Mouse (Mus musculus) brain, embryonic 14.5 days (tissue): ENCODE measurements around the gene Fbxo42. TPM values are rescaled to one million over a fixed set of nuclear protein-coding genes. Genes with fewer than 3 reads are reported as not detected.

Source experiments
- DNase-seq: peaks from one replicate; pipeline ENCODE4 v3.0.0-alpha.2; 2011; ENCODE audit warnings: low read depth
- CTCF ChIP-seq: fragments of 200-500 bp; IDR thresholded peaks from 2 replicates; pipeline ENCODE4 v1.5.1; 2012; ENCODE audit warnings: inconsistent platforms, mild to moderate bottlenecking, moderate library complexity, borderline replicate concordance; ENCODE audit not compliant: insufficient read depth, insufficient read length; ENCODE audit errors: extremely low read depth
- POLR2A ChIP-seq: fragments of 200-500 bp; IDR thresholded peaks from 2 replicates; pipeline ENCODE4 v1.6.1; 2012; ENCODE audit warnings: mild to moderate bottlenecking, inconsistent platforms, borderline replicate concordance; ENCODE audit not compliant: poor library complexity, insufficient read depth, insufficient read length, severe bottlenecking; ENCODE audit errors: extremely low read depth
- polyA plus RNA-seq: library from polyadenylated mRNA; depleted of rRNA; stranded (reverse); fragments of >200 nt; gene quantifications from 2 replicates; pipeline ENCODE4 v1.2.3, GENCODE M21; 2012

Fbxo42 gene
- polyA plus RNA-seq, 1 experiment = 32.0 TPM

- TF ChIP-seq POLR2A = no peak
- no peak for TF ChIP-seq CTCF
- no peak for DNase-seq
Measured at GRCm38 (mm10) chr4:141159093-141159492, 11.4 kb downstream of the Fbxo42 start.

- no peak for DNase-seq
- TF ChIP-seq POLR2A (no peak), CTCF (no peak)
Measured at GRCm38 (mm10) chr4:141159666-141160065, 12.0 kb downstream of the Fbxo42 start.

GRCm38 (mm10) chr4:141160193-141160592 is 12.5 kb downstream of the Fbxo42 start:
- no peak for TF ChIP-seq CTCF
- no peak for TF ChIP-seq POLR2A
- no peak for DNase-seq

GRCm38 (mm10) chr4:141161699-141162208 is 14.0 kb downstream of the Fbxo42 start:
- TF ChIP-seq POLR2A (no peak), CTCF (no peak)
- no peak for DNase-seq

GRCm38 (mm10) chr4:141163729-141164128 is 16.0 kb downstream of the Fbxo42 start:
- no peak for DNase-seq
- no peak for TF ChIP-seq CTCF
- no peak for TF ChIP-seq POLR2A

- TF ChIP-seq CTCF = no peak
- no peak for TF ChIP-seq POLR2A
- DNase-seq = no peak
Measured at GRCm38 (mm10) chr4:141165744-141166292, 18.1 kb downstream of the Fbxo42 start.

GRCm38 (mm10) chr4:141167156-141167555 is 19.4 kb downstream of the Fbxo42 start:
- no peak for TF ChIP-seq CTCF
- no peak for TF ChIP-seq POLR2A
- DNase-seq = no peak

GRCm38 (mm10) chr4:141172121-141172520 is 24.4 kb downstream of the Fbxo42 start:
- TF ChIP-seq CTCF = no peak
- no peak for TF ChIP-seq POLR2A
- no peak for DNase-seq

- DNase-seq = peak; percentile 23
- TF ChIP-seq CTCF (no peak), POLR2A (no peak)
Measured at GRCm38 (mm10) chr4:141175783-141176182, 28.1 kb downstream of the Fbxo42 start.

- no peak for DNase-seq
- TF ChIP-seq CTCF (no peak), POLR2A (no peak)
Measured at GRCm38 (mm10) chr4:141176328-141176838, 28.7 kb downstream of the Fbxo42 start.

- no peak for DNase-seq
- TF ChIP-seq CTCF = no peak
- TF ChIP-seq POLR2A = no peak
Measured at GRCm38 (mm10) chr4:141178500-141178899, 30.8 kb downstream of the Fbxo42 start.

GRCm38 (mm10) chr4:141180831-141181230 is 33.1 kb downstream of the Fbxo42 start:
- no peak for DNase-seq
- TF ChIP-seq POLR2A = no peak
- TF ChIP-seq CTCF = no peak

GRCm38 (mm10) chr4:141181981-141182380 is 34.3 kb downstream of the Fbxo42 start:
- DNase-seq = no peak

GRCm38 (mm10) chr4:141183932-141184331 is 36.2 kb downstream of the Fbxo42 start:
- no peak for TF ChIP-seq POLR2A
- TF ChIP-seq CTCF = no peak
- DNase-seq = no peak

More at GRCm38 (mm10) chr4:141181981-141182380, 34.3 kb downstream of the Fbxo42 start:
- TF ChIP-seq POLR2A (no peak), CTCF (no peak)
